Mouse (Mus musculus): ENCODE results near the gene Dcdc2b. TPM values are rescaled to one million over a fixed set of nuclear protein-coding genes. Genes with fewer than 3 reads are reported as not detected.
A peak's percentile ranks its signal among the peaks of the same experiment; 100 is the strongest.

Dcdc2b gene
- polyA plus RNA-seq, 1 experiment, result 7.6 TPM

- DNase-seq (ENCODE audit: low spot score), result no peak
These were observed 7.3 kb upstream of the Dcdc2b start for GRCm38 (mm10) chr4:129621283-129621841.

GRCm38 (mm10) chr4:129620419-129621282 lies 6.6 kb upstream of the Dcdc2b start:
- no peak for DNase-seq (ENCODE audit: low spot score)

- DNase-seq (ENCODE audit: low spot score), result peak; percentile 86
These were observed 5.0 kb upstream of the Dcdc2b start, which contains the start of gene Iqcc for GRCm38 (mm10) chr4:129618786-129619691. Iqcc (minus strand) TSS chr4:129619099.

- DNase-seq (ENCODE audit: low spot score), result no peak
These were observed 4.0 kb upstream of the Dcdc2b start for GRCm38 (mm10) chr4:129618031-129618430.

- DNase-seq (ENCODE audit: low spot score), result no peak
These were observed 3.1 kb upstream of the Dcdc2b start for GRCm38 (mm10) chr4:129617121-129617641.

- DNase-seq (ENCODE audit: low spot score), result no peak
These were observed 2.6 kb upstream of the Dcdc2b start for GRCm38 (mm10) chr4:129616631-129617030.

- no peak for DNase-seq (ENCODE audit: low spot score)
These were observed 1.8 kb upstream of the Dcdc2b start for GRCm38 (mm10) chr4:129615801-129616290.

GRCm38 (mm10) chr4:129610472-129610871 lies 3.6 kb downstream of the Dcdc2b start:
- DNase-seq (ENCODE audit: low spot score), result no peak

- DNase-seq (ENCODE audit: low spot score), result no peak
These were observed 4.0 kb downstream of the Dcdc2b start for GRCm38 (mm10) chr4:129610026-129610425.

- no peak for DNase-seq (ENCODE audit: low spot score)
These were observed 4.9 kb downstream of the Dcdc2b start for GRCm38 (mm10) chr4:129609139-129609631.

- no peak for DNase-seq (ENCODE audit: low spot score)
These were observed 5.5 kb downstream of the Dcdc2b start for GRCm38 (mm10) chr4:129608426-129609025.

GRCm38 (mm10) chr4:129600233-129601158 lies 13.6 kb downstream of the Dcdc2b start, which contains the start of the genes Eif3i and Tmem234:
Eif3i (minus strand) TSS chr4:129600648.
Tmem234 (plus strand) TSS chr4:129600668.
- DNase-seq (ENCODE audit: low spot score), result peak; percentile 72

GRCm38 (mm10) chr4:129588865-129589264 lies 25.2 kb downstream of the Dcdc2b start:
- DNase-seq (ENCODE audit: low spot score), result no peak

- no peak for DNase-seq (ENCODE audit: low spot score)
These were observed 27.1 kb downstream of the Dcdc2b start for GRCm38 (mm10) chr4:129586943-129587342.

- DNase-seq (ENCODE audit: low spot score), result no peak
These were observed 28.3 kb downstream of the Dcdc2b start for GRCm38 (mm10) chr4:129585773-129586172.

- peak; percentile 78 for DNase-seq (ENCODE audit: low spot score)
These were observed 29.0 kb downstream of the Dcdc2b start for GRCm38 (mm10) chr4:129584884-129585608.

GRCm38 (mm10) chr4:129584370-129584769 lies 29.7 kb downstream of the Dcdc2b start:
- no peak for DNase-seq (ENCODE audit: low spot score)

- DNase-seq (ENCODE audit: low spot score), result no peak
These were observed 31.8 kb downstream of the Dcdc2b start for GRCm38 (mm10) chr4:129582251-129582650.

- DNase-seq (ENCODE audit: low spot score), result no peak
These were observed 33.7 kb downstream of the Dcdc2b start for GRCm38 (mm10) chr4:129580347-129580746.
